Mouse (Mus musculus): ENCODE results near the gene Hdac10. TPM values are rescaled to one million over a fixed set of nuclear protein-coding genes. Genes with fewer than 3 reads are reported as not detected.

Gene Hdac10
- polyA plus RNA-seq, 1 experiment from 2014 or later, result 16.4 TPM

- no peak overlapping the region for H3K4me2 ChIP-seq (ENCODE audit: low read depth, low read length)
- H3K9ac ChIP-seq (ENCODE audit: low read length), result no peak overlapping the region
- 79% methylated on average over 11 of the region's 11 CpGs for WGBS
- peaks cover 62% of the 10 kb centered on the region for H3K27me3 ChIP-seq (ENCODE audit: control insufficient read depth, insufficient read depth, low read length)
- H3K9me3 ChIP-seq (replicated peaks; ENCODE audit: control insufficient read depth, low read length), result no peaks in the 10 kb centered on the region
- peaks cover 18% of the 10 kb centered on the region for H3K4me1 ChIP-seq (ENCODE audit: control insufficient read depth, insufficient read depth, low read length)
- ATAC-seq (replicated peaks; ENCODE audit: extremely low read depth, insufficient read depth, low FRiP score), result no peak
- H3K27ac ChIP-seq (ENCODE audit: low read length), result no peak overlapping the region
- no peaks in the 10 kb centered on the region for H3K36me3 ChIP-seq (ENCODE audit: control insufficient read depth, insufficient read depth)
- H3K4me3 ChIP-seq (ENCODE audit: low read length), result no peak overlapping the region
Observed at GRCm38 (mm10) chr15:89144965-89145364, 16.5 kb upstream of the Hdac10 start.

- 55% methylated on average over 2 of the region's 2 CpGs for WGBS
- Histone ChIP-seq H3K27me3 (ENCODE audit: control insufficient read depth, insufficient read depth, low read length) (peaks cover 62% of the 10 kb centered on the region), H3K4me1 (ENCODE audit: control insufficient read depth, insufficient read depth, low read length) (peaks cover 17% of the 10 kb centered on the region), H3K27ac (ENCODE audit: low read length) (no peak overlapping the region), H3K4me3 (ENCODE audit: low read length) (no peak overlapping the region), H3K4me2 (ENCODE audit: low read depth, low read length) (no peak overlapping the region), H3K36me3 (ENCODE audit: control insufficient read depth, insufficient read depth) (no peaks in the 10 kb centered on the region), H3K9me3 (replicated peaks; ENCODE audit: control insufficient read depth, low read length) (no peaks in the 10 kb centered on the region), H3K9ac (ENCODE audit: low read length) (no peak overlapping the region)
- no peak for ATAC-seq (replicated peaks; ENCODE audit: extremely low read depth, insufficient read depth, low FRiP score)
Observed at GRCm38 (mm10) chr15:89143134-89143533, 14.6 kb upstream of the Hdac10 start.

DNA sequence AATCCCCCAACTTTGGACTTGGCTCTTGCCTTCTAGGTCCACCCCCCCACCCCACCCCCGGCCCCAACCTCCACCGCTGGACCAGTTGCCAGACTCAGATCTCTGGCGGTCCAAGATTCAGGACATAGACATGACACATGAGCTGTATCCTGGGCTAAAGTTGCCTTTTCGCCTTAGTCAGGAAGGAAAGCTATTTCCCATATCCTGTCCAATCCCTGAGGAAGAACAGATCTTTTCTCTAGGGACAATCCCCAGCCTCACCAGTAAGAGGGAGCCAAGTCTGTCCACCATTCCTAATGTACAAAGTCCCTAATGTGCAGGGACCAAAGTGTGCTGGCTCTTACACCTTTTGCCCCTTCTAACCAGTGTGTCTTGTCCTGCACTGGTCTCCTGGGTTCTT is 13.4 kb upstream of the Hdac10 start:
- no peaks in the 10 kb centered on the region for H3K9me3 ChIP-seq (replicated peaks; ENCODE audit: control insufficient read depth, low read length)
- H3K4me3 ChIP-seq (ENCODE audit: low read length), result no peak overlapping the region
- H3K36me3 ChIP-seq (ENCODE audit: control insufficient read depth, insufficient read depth), result no peaks in the 10 kb centered on the region
- no peak overlapping the region for H3K9ac ChIP-seq (ENCODE audit: low read length)
- 56% methylated on average over 4 of the region's 4 CpGs for WGBS
- no peak overlapping the region for H3K27ac ChIP-seq (ENCODE audit: low read length)
- ATAC-seq (replicated peaks; ENCODE audit: extremely low read depth, insufficient read depth, low FRiP score), result no peak
- H3K4me1 ChIP-seq (ENCODE audit: control insufficient read depth, insufficient read depth, low read length), result peaks cover 25% of the 10 kb centered on the region
- H3K27me3 ChIP-seq (ENCODE audit: control insufficient read depth, insufficient read depth, low read length), result peaks cover 51% of the 10 kb centered on the region
- no peak overlapping the region for H3K4me2 ChIP-seq (ENCODE audit: low read depth, low read length)

DNA sequence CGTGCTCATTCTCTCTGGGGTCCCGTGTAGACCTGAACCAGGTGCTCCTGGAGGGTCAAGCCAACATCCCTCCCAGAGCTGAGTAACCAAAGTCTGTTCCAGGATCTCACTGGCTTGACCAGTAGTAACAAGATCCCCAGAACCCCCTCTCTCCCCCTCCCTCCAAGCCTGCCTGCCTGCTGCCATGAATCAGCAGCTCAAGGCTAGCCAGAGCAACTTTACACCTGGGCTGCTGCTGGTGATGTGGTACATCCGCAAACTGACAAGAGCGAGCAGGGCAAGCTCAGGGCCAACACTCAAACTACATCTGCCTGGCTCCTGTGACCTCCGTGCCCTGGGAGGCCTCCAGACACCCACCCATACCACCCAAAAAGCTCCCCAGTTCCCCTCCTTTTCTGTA is 12.9 kb upstream of the Hdac10 start:
- Histone ChIP-seq H3K4me1 (ENCODE audit: control insufficient read depth, insufficient read depth, low read length) (peaks cover 20% of the 10 kb centered on the region), H3K9ac (ENCODE audit: low read length) (no peak overlapping the region), H3K27me3 (ENCODE audit: control insufficient read depth, insufficient read depth, low read length) (peaks cover 48% of the 10 kb centered on the region), H3K36me3 (ENCODE audit: control insufficient read depth, insufficient read depth) (no peaks in the 10 kb centered on the region), H3K9me3 (replicated peaks; ENCODE audit: control insufficient read depth, low read length) (no peaks in the 10 kb centered on the region), H3K27ac (ENCODE audit: low read length) (no peak overlapping the region), H3K4me2 (ENCODE audit: low read depth, low read length) (no peak overlapping the region), H3K4me3 (ENCODE audit: low read length) (no peak overlapping the region)
- WGBS, result 27% methylated on average over 5 of the region's 5 CpGs
- no peak for ATAC-seq (replicated peaks; ENCODE audit: extremely low read depth, insufficient read depth, low FRiP score)

GRCm38 (mm10) chr15:89140659-89141252 is 12.3 kb upstream of the Hdac10 start, which contains the start of gene Mapk12:
Gene Mapk12, minus strand, starts transcription at chr15:89140703.
- no peaks in the 10 kb centered on the region for H3K36me3 ChIP-seq (ENCODE audit: control insufficient read depth, insufficient read depth)
- peaks cover 18% of the 10 kb centered on the region for H3K4me1 ChIP-seq (ENCODE audit: control insufficient read depth, insufficient read depth, low read length)
- peak within 1 kb of the TSS; percentile 76 for H3K9ac ChIP-seq (ENCODE audit: low read length)
- H3K27me3 ChIP-seq (ENCODE audit: control insufficient read depth, insufficient read depth, low read length), result peaks cover 41% of the 10 kb centered on the region
- peak within 1 kb of the TSS; percentile 97 for H3K4me2 ChIP-seq (ENCODE audit: low read depth, low read length)
- no peaks in the 10 kb centered on the region for H3K9me3 ChIP-seq (replicated peaks; ENCODE audit: control insufficient read depth, low read length)
- ATAC-seq (replicated peaks; ENCODE audit: extremely low read depth, insufficient read depth, low FRiP score), result peak; percentile 53; the same call in 1 of the 2 replicates
- no peak within 1 kb of the TSS for H3K27ac ChIP-seq (ENCODE audit: low read length)
- peak within 1 kb of the TSS; percentile 67 for H3K4me3 ChIP-seq (ENCODE audit: low read length)
- WGBS, result under 1% methylated on average over 21 of the region's 21 CpGs

DNA sequence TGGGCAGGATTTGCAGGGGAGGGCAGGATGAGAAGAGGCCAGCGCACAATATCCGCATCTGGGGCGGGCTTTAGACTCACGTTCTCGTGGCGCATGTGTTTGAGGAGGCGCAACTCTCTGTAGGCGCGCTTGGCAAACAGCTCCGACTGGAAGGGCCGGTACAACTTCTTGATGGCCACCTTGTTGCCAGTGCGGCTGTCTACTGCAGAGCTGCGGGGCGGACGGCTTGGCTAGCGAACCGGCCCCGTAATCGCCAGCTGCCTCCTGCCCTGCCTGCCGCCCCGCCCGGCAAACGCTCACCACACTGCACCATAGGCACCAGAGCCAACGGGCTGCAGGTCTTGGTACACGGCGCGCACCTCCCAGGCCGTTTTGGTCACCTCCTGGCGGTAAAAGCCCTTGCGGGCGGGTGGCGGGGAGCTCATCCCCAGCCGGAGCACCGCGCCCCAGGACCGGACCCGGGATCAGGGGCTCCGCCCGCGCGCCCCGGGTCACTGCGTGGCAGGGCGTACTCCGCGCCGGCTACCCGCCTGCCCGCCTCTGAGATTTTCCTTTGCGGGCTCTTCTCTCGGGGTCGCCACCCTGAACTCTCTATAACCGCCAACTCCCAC is 11.7 kb upstream of the Hdac10 start:
- H3K27me3 ChIP-seq (ENCODE audit: control insufficient read depth, insufficient read depth, low read length), result peaks cover 35% of the 10 kb centered on the region
- H3K4me2 ChIP-seq (ENCODE audit: low read depth, low read length), result peak overlapping the region; percentile 97
- no peaks in the 10 kb centered on the region for H3K9me3 ChIP-seq (replicated peaks; ENCODE audit: control insufficient read depth, low read length)
- under 1% methylated on average over 53 of the region's 53 CpGs for WGBS
- H3K27ac ChIP-seq (ENCODE audit: low read length), result no peak overlapping the region
- H3K4me3 ChIP-seq (ENCODE audit: low read length), result peak overlapping the region; percentile 67
- H3K36me3 ChIP-seq (ENCODE audit: control insufficient read depth, insufficient read depth), result no peaks in the 10 kb centered on the region
- H3K4me1 ChIP-seq (ENCODE audit: control insufficient read depth, insufficient read depth, low read length), result peaks cover 18% of the 10 kb centered on the region
- ATAC-seq (replicated peaks; ENCODE audit: extremely low read depth, insufficient read depth, low FRiP score), result 0 out of 2 replicates have a peak, but pooled peaks have one; percentile 42
- H3K9ac ChIP-seq (ENCODE audit: low read length), result peak overlapping the region; percentile 76

DNA sequence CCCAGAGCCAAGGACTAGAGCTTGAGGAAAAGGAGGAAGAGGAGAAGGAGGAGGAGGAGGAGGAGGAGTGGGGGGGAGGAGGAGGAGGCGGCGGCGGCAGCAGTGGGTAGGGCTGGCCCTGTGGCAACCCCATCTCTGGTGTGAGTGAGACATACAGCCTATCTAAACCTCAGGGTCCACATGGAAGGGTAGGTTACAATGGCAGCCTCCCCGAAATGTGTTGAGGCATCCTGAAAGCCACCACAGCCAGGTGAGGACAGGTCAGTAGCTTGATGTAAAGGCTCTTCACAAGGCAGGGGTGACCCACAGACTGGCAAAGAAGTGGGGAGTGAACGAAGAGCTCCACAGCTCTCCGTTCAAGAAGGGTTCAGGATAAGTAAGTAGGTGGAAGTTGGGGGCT is 10.0 kb upstream of the Hdac10 start:
- Histone ChIP-seq H3K4me2 (ENCODE audit: low read depth, low read length) (no peak overlapping the region), H3K9ac (ENCODE audit: low read length) (no peak overlapping the region), H3K4me3 (ENCODE audit: low read length) (no peak overlapping the region), H3K27ac (ENCODE audit: low read length) (no peak overlapping the region), H3K36me3 (ENCODE audit: control insufficient read depth, insufficient read depth) (no peaks in the 10 kb centered on the region), H3K4me1 (ENCODE audit: control insufficient read depth, insufficient read depth, low read length) (peaks cover 18% of the 10 kb centered on the region), H3K9me3 (replicated peaks; ENCODE audit: control insufficient read depth, low read length) (no peaks in the 10 kb centered on the region), H3K27me3 (ENCODE audit: control insufficient read depth, insufficient read depth, low read length) (peaks cover 24% of the 10 kb centered on the region)
- ATAC-seq (replicated peaks; ENCODE audit: extremely low read depth, insufficient read depth, low FRiP score), result no peak
- 92% methylated on average over 6 of the region's 6 CpGs for WGBS

DNA sequence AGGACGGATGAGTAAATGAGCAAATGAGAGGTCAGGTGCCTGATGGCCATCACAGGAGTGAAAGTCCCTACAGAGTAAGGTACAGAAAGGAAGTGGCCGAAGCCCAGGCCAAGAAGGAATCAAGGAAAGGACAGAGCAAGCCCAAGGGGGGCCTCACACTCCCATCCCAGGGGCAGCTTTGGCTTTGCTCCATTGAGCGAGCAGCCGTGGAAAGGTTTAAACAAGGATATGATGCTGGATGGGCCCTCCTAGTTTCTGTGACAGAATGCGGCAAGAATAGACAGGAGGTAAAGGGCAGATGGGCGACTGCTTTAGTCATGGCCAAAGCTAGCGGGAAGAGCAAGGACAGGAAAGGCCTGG is 9.5 kb upstream of the Hdac10 start:
- no peaks in the 10 kb centered on the region for H3K36me3 ChIP-seq (ENCODE audit: control insufficient read depth, insufficient read depth)
- no peak overlapping the region for H3K4me3 ChIP-seq (ENCODE audit: low read length)
- H3K4me2 ChIP-seq (ENCODE audit: low read depth, low read length), result no peak overlapping the region
- H3K4me1 ChIP-seq (ENCODE audit: control insufficient read depth, insufficient read depth, low read length), result peaks cover 18% of the 10 kb centered on the region
- no peak for ATAC-seq (replicated peaks; ENCODE audit: extremely low read depth, insufficient read depth, low FRiP score)
- no peak overlapping the region for H3K9ac ChIP-seq (ENCODE audit: low read length)
- no peak overlapping the region for H3K27ac ChIP-seq (ENCODE audit: low read length)
- H3K9me3 ChIP-seq (replicated peaks; ENCODE audit: control insufficient read depth, low read length), result no peaks in the 10 kb centered on the region
- peaks cover 24% of the 10 kb centered on the region for H3K27me3 ChIP-seq (ENCODE audit: control insufficient read depth, insufficient read depth, low read length)
- 76% methylated on average over 7 of the region's 7 CpGs for WGBS

- Histone ChIP-seq H3K27me3 (ENCODE audit: control insufficient read depth, insufficient read depth, low read length) (peaks cover 19% of the 10 kb centered on the region), H3K4me3 (ENCODE audit: low read length) (peak overlapping the region; percentile 22; the same call in 1 of the 2 replicates), H3K9ac (ENCODE audit: low read length) (no peak overlapping the region; the same call in 1 of the 2 replicates), H3K36me3 (ENCODE audit: control insufficient read depth, insufficient read depth) (no peaks in the 10 kb centered on the region), H3K27ac (ENCODE audit: low read length) (0 out of 2 replicates have a peak overlapping the region, but pooled peaks have one; percentile 19), H3K9me3 (replicated peaks; ENCODE audit: control insufficient read depth, low read length) (no peaks in the 10 kb centered on the region), H3K4me1 (ENCODE audit: control insufficient read depth, insufficient read depth, low read length) (peaks cover 18% of the 10 kb centered on the region), H3K4me2 (ENCODE audit: low read depth, low read length) (peak overlapping the region; percentile 56)
- ATAC-seq (replicated peaks; ENCODE audit: extremely low read depth, insufficient read depth, low FRiP score), result peak; percentile 39
- WGBS, result 47% methylated on average over 11 of the region's 11 CpGs
Observed at GRCm38 (mm10) chr15:89137378-89138045, 9.0 kb upstream of the Hdac10 start.
